Mouse (Mus musculus) forebrain, embryonic 14.5 days (tissue): ENCODE measurements around the gene Lonrf2. TPM values are rescaled to one million over a fixed set of nuclear protein-coding genes. Genes with fewer than 3 reads are reported as not detected.

Source experiments
- ATAC-seq: fragments of 200-750 bp; cut with Nextera tagmentation; 2 replicates; pipeline ENCODE4 v1.8.0; 2017; ENCODE audit warnings: mild to moderate bottlenecking, moderate library complexity
- DNase-seq: peaks from one replicate; pipeline ENCODE4 v3.0.0-alpha.2; 2015; ENCODE audit warnings: low spot score
- H3K27ac ChIP-seq: fragments of 300-500 bp; sonication (generic); 2 replicates; pipeline ENCODE4 v1.5.1; 2014; ENCODE audit warnings: low read depth, mild to moderate bottlenecking, control low read depth, low read length, moderate library complexity
- H3K27me3 ChIP-seq: fragments of 300-500 bp; sonication (generic); replicated peaks from 2 replicates; pipeline ENCODE4 v1.6.1; 2014; ENCODE audit warnings: low read length, control low read depth, mixed read lengths; ENCODE audit not compliant: control insufficient read depth, insufficient read depth
- H3K36me3 ChIP-seq: fragments of 300-500 bp; sonication (generic); 2 replicates; pipeline ENCODE4 v1.6.1; 2014; ENCODE audit warnings: low read length, control low read depth; ENCODE audit not compliant: control insufficient read depth, insufficient read depth
- H3K4me1 ChIP-seq: fragments of 300-500 bp; sonication (generic); 2 replicates; pipeline ENCODE4 v1.6.1; 2014; ENCODE audit warnings: antibody characterized with exemption, low read length, control low read depth; ENCODE audit not compliant: control insufficient read depth, insufficient read depth
- H3K4me2 ChIP-seq: fragments of 300-500 bp; sonication (generic); 2 replicates; pipeline ENCODE4 v1.6.1; 2014; ENCODE audit warnings: mild to moderate bottlenecking, control low read depth, low read length
- H3K4me3 ChIP-seq: fragments of 300-500 bp; sonication (generic); 2 replicates; pipeline ENCODE4 v1.5.1; 2014; ENCODE audit warnings: low read depth, low read length, control low read depth
- H3K9ac ChIP-seq: fragments of 300-500 bp; sonication (generic); 2 replicates; pipeline ENCODE4 v1.6.1; 2014; ENCODE audit warnings: mild to moderate bottlenecking, low read length, control low read depth, moderate library complexity
- H3K9me3 ChIP-seq: fragments of 300-500 bp; sonication (generic); replicated peaks from 2 replicates; pipeline ENCODE4 v1.6.1; 2016; ENCODE audit warnings: low read length, control low read depth, mixed read lengths; ENCODE audit not compliant: control insufficient read depth
- WGBS: fragments of 180-500 bp; shearing (Covaris S2); extraction: QIAGEN DNeasy Blood & Tissue Kit; methylation state at CpG from one replicate; pipeline ENCODE4 v1.1.7; 2014; 5-methylcytosine and 5-hydroxymethylcytosine counted together
- polyA plus RNA-seq: library from polyadenylated mRNA; unstranded; fragments of >200 nt; fragmentation: Nextera tagmentation; extraction: Ambion mirVana; gene quantifications from 2 replicates; pipeline ENCODE4 v1.2.1, GENCODE M21; 2014

Lonrf2 gene
- polyA plus RNA-seq, 1 experiment from 2014 or later, result 10.5 TPM

- no peaks in the 10 kb centered on the region for H3K36me3 ChIP-seq
- 85% methylated on average over 3 of the region's 3 CpGs for WGBS
These were observed 65.8 kb downstream of the Lonrf2 start for GRCm38 (mm10) chr1:38770676-38771075.

GRCm38 (mm10) chr1:38769920-38770319 is 66.6 kb downstream of the Lonrf2 start:
- WGBS, result 16% methylated on average over 6 of the region's 6 CpGs
- H3K9ac ChIP-seq, result no peak overlapping the region

More at GRCm38 (mm10) chr1:38770676-38771075, 65.8 kb downstream of the Lonrf2 start:
- ATAC-seq, result no peak
- Histone ChIP-seq H3K9ac (no peak overlapping the region), H3K4me2 (no peak overlapping the region), H3K4me1 (peaks cover 8% of the 10 kb centered on the region), H3K9me3 (no peaks in the 10 kb centered on the region), H3K27ac (no peak overlapping the region), H3K27me3 (no peaks in the 10 kb centered on the region), H3K4me3 (no peak overlapping the region)
- no peak for DNase-seq

GRCm38 (mm10) chr1:38767812-38768211 is 68.7 kb downstream of the Lonrf2 start:
- Histone ChIP-seq H3K4me3 (no peak overlapping the region), H3K27ac (no peak overlapping the region), H3K4me1 (peaks cover 8% of the 10 kb centered on the region), H3K4me2 (no peak overlapping the region), H3K9ac (no peak overlapping the region), H3K9me3 (no peaks in the 10 kb centered on the region), H3K36me3 (no peaks in the 10 kb centered on the region), H3K27me3 (no peaks in the 10 kb centered on the region)
- DNase-seq (peak; percentile 89), ATAC-seq (peak; percentile 84)
- 7% methylated on average over 11 of the region's 11 CpGs for WGBS

More at GRCm38 (mm10) chr1:38769920-38770319, 66.6 kb downstream of the Lonrf2 start:
- Histone ChIP-seq H3K4me2 (no peak overlapping the region), H3K27me3 (no peaks in the 10 kb centered on the region), H3K4me1 (peaks cover 8% of the 10 kb centered on the region), H3K27ac (no peak overlapping the region), H3K4me3 (no peak overlapping the region), H3K36me3 (no peaks in the 10 kb centered on the region), H3K9me3 (no peaks in the 10 kb centered on the region)
- ATAC-seq, result no peak
- DNase-seq, result peak; percentile 68

- Histone ChIP-seq H3K36me3 (no peaks in the 10 kb centered on the region), H3K27me3 (no peaks in the 10 kb centered on the region), H3K27ac (0 out of 2 replicates have a peak overlapping the region, but pooled peaks have one; percentile 14), H3K4me2 (no peak overlapping the region), H3K4me3 (no peak overlapping the region), H3K9me3 (no peaks in the 10 kb centered on the region), H3K4me1 (peaks cover 8% of the 10 kb centered on the region), H3K9ac (no peak overlapping the region)
- peak; percentile 60 for ATAC-seq
- DNase-seq, result peak; percentile 58
- 35% methylated on average over 18 of the region's 18 CpGs for WGBS
These were observed 69.6 kb downstream of the Lonrf2 start for GRCm38 (mm10) chr1:38766661-38767572.

- Histone ChIP-seq H3K27ac (no peak overlapping the region), H3K9ac (no peak overlapping the region), H3K4me3 (no peak overlapping the region), H3K9me3 (no peaks in the 10 kb centered on the region), H3K36me3 (no peaks in the 10 kb centered on the region), H3K27me3 (no peaks in the 10 kb centered on the region), H3K4me1 (peaks cover 8% of the 10 kb centered on the region), H3K4me2 (no peak overlapping the region)
- DNase-seq, result no peak
- no peak for ATAC-seq
- 46% methylated on average over 4 of the region's 4 CpGs for WGBS
These were observed 70.3 kb downstream of the Lonrf2 start for GRCm38 (mm10) chr1:38766254-38766653.

GRCm38 (mm10) chr1:38763960-38764613 is 72.4 kb downstream of the Lonrf2 start:
- 61% methylated on average over 10 of the region's 10 CpGs for WGBS
- H3K4me1 ChIP-seq, result peaks cover 8% of the 10 kb centered on the region
- no peak overlapping the region for H3K27ac ChIP-seq
- no peak overlapping the region for H3K4me3 ChIP-seq
- no peak overlapping the region for H3K4me2 ChIP-seq
- DNase-seq, result no peak
- H3K36me3 ChIP-seq, result no peaks in the 10 kb centered on the region
- H3K9ac ChIP-seq, result no peak overlapping the region
- no peak for ATAC-seq
- H3K9me3 ChIP-seq, result no peaks in the 10 kb centered on the region
- H3K27me3 ChIP-seq, result no peaks in the 10 kb centered on the region

GRCm38 (mm10) chr1:38760424-38760823 is 76.1 kb downstream of the Lonrf2 start:
- no peak overlapping the region for H3K4me3 ChIP-seq
- H3K36me3 ChIP-seq, result no peaks in the 10 kb centered on the region
- no peak overlapping the region for H3K4me2 ChIP-seq
- no peak for DNase-seq
- no peak overlapping the region for H3K9ac ChIP-seq
- 51% methylated on average over 9 of the region's 9 CpGs for WGBS
- H3K4me1 ChIP-seq, result no peaks in the 10 kb centered on the region
- ATAC-seq, result no peak
- no peaks in the 10 kb centered on the region for H3K27me3 ChIP-seq
- H3K9me3 ChIP-seq, result no peaks in the 10 kb centered on the region
- H3K27ac ChIP-seq, result no peak overlapping the region

GRCm38 (mm10) chr1:38757791-38758403 is 78.6 kb downstream of the Lonrf2 start:
- no peak overlapping the region for H3K27ac ChIP-seq
- DNase-seq (peak; percentile 56), ATAC-seq (peak; percentile 60)
- no peak overlapping the region for H3K9ac ChIP-seq
- H3K4me2 ChIP-seq, result no peak overlapping the region
- no peak overlapping the region for H3K4me3 ChIP-seq
- H3K4me1 ChIP-seq, result no peaks in the 10 kb centered on the region; the same call in 1 of the 2 replicates
- H3K9me3 ChIP-seq, result no peaks in the 10 kb centered on the region
- 41% methylated on average over 5 of the region's 5 CpGs for WGBS
- no peaks in the 10 kb centered on the region for H3K36me3 ChIP-seq
- no peaks in the 10 kb centered on the region for H3K27me3 ChIP-seq
